Mouse (Mus musculus) olfactory bulb, adult 2 months (tissue): ENCODE data around the gene Rap1gds1.

Experiments used
- CTCF ChIP-seq: fragments of 200-500 bp; IDR thresholded peaks from 2 replicates; pipeline ENCODE4 v1.5.1; 2012; ENCODE audit warnings: low read depth, mild to moderate bottlenecking, low read length, moderate library complexity; ENCODE audit not compliant: insufficient read depth
- POLR2A ChIP-seq: fragments of 200-500 bp; IDR thresholded peaks from 2 replicates; pipeline ENCODE4 v1.6.1; 2012; ENCODE audit warnings: mild to moderate bottlenecking, low read depth, low read length, moderate library complexity; ENCODE audit not compliant: insufficient read depth

DNA sequence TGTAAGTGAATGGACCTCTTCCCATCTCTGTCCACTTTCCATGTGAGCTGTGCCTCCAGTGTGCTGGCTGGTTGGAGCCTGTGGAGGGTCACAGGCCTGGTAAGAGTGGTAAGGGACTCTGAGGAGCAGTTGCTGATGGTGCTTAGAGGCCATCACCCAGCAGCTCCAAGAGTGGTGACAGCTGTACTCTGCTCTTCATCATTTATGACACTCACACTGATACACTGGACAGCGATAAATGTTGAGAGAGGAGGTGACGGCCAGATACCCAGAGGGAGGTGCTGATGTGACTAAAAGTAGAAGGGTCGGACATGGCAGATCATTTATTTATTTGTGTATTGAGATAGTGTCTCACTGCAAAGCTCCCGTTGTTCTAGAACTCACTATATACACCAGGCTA is 156.8 kb downstream of the Rap1gds1 start:
- TF ChIP-seq POLR2A, result no peak
- TF ChIP-seq CTCF, result no peak
